Mouse (Mus musculus): ENCODE measurements around the gene Olfm2.

- TF ChIP-seq EP300 (IDR thresholded peaks at IDR 0.05; ENCODE audit: low read depth) (no peak), CTCF (IDR thresholded peaks at IDR 0.05; ENCODE audit: low read depth) (no peak)
These were observed 15.2 kb upstream of the Olfm2 start for GRCm38 (mm10) chr9:20761388-20761787.
